Mouse (Mus musculus): ENCODE measurements around the gene Rhox13. TPM values are rescaled to one million over a fixed set of nuclear protein-coding genes. Genes with fewer than 3 reads are reported as not detected.

The Rhox13 gene
- polyA plus RNA-seq (2015; fragmentation: Nextera tagmentation; extraction: Ambion mirVana) = not detected in 2 replicates

DNA sequence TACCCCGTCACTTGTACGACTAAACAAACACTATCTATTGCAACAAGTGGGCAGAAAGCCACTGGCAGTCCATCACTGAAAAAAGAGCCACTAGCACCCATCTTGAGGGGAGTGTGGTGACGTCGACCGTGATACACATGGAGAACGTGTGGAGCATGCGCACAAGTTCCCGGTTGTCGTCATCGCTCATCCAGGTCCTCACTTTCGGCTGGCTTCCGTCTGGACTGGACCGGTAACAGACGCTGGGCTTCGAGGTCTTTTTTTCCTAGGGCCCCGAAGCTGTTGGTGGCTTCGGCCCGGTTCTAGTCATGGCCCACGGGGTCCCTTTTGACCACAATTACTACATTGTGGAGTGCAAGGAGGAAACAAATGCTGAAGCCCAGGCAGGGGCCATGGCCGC is at the start of gene Rhox13:
Gene Rhox13 (plus strand): TSS at position 238 of the 400 bp plus-strand sequence.
- WGBS = 95% methylated on average over 20 of the region's 20 CpGs
- TF ChIP-seq CTCF (IDR thresholded peaks at IDR 0.05; ENCODE audit: low read depth) = no peak

DNA sequence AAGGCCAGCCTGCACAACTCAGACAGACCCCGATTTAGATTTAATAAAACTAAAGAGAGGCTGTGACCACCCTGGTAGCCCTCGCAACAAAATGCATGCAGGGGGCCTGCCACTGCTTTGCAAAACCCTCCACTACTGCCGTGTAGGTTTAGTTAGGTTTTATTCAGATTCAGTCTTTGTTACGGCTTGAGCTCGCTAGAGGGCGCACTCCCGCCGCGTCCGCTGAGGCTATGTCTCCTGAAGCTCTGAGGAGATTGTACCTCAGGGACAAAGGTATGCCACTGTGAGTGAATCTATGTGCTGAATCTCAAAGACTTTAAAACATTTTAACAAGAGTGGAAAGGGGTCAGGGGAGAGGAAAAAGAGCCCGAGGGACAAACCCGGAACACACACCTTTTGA is 36.8 kb upstream of the Rhox13 start:
- TF ChIP-seq CTCF (IDR thresholded peaks at IDR 0.05; ENCODE audit: low read depth) = peak; percentile 74

More for the DNA sequence above, at the start of gene Rhox13:
- ATAC-seq (replicated peaks; ENCODE audit: low FRiP score, low read depth) (no peak), DNase-seq (ENCODE audit: low spot score) (no peak)
- no peaks in the 10 kb centered on the region for H3K36me3 ChIP-seq (ENCODE audit: insufficient read depth, low read length)
- H3K4me3 ChIP-seq (replicated peaks; ENCODE audit: low read depth, low read length) = no peak within 1 kb of the TSS
- H3K27me3 ChIP-seq (ENCODE audit: insufficient read depth, low read length) = no peaks in the 10 kb centered on the region
- no peaks in the 10 kb centered on the region for H3K4me1 ChIP-seq (replicated peaks; ENCODE audit: insufficient read depth, low read length)
- no peak within 1 kb of the TSS for H3K4me2 ChIP-seq (ENCODE audit: low read length)
- no peaks in the 10 kb centered on the region; the same call in 1 of the 2 replicates for H3K9me3 ChIP-seq (replicated peaks; ENCODE audit: low read length)
- no peak within 1 kb of the TSS for H3K27ac ChIP-seq
- H3K9ac ChIP-seq (ENCODE audit: low read depth, low read length) = no peak within 1 kb of the TSS

DNA sequence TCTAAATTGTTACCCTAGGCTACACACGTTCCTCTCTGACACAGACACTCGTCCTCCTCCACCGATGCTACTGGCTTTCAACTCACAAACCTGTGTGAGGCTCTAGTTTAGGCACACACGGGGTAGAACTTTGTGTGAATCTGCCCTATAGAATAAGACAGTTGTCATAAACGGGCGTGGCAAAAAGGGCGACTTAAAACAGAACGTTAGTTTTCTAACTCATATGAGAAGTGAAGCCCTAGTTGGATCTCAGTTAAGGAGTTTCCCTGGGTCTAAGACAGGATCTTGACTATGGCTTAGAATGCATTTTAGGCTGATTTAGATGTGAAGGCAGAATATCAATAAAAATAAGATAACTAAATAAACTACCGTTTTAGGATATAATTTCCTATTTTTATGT is 36.0 kb upstream of the Rhox13 start, which contains the start of gene Rhox11:
Gene Rhox11 (minus strand): TSS at position 101 of the 400 bp plus-strand sequence.
- ATAC-seq (replicated peaks; ENCODE audit: low FRiP score, low read depth) = no peak
- 88% methylated on average over 9 of the region's 9 CpGs for WGBS
- no peaks in the 10 kb centered on the region for H3K4me1 ChIP-seq (replicated peaks; ENCODE audit: insufficient read depth, low read length)

More for the DNA sequence above, 36.8 kb upstream of the Rhox13 start:
- no peak for ATAC-seq (replicated peaks; ENCODE audit: low FRiP score, low read depth)
- Histone ChIP-seq H3K36me3 (ENCODE audit: insufficient read depth, low read length) (no peaks in the 10 kb centered on the region), H3K27ac (no peak overlapping the region), H3K4me1 (replicated peaks; ENCODE audit: insufficient read depth, low read length) (no peaks in the 10 kb centered on the region), H3K9ac (ENCODE audit: low read depth, low read length) (no peak overlapping the region), H3K9me3 (replicated peaks; ENCODE audit: low read length) (no peaks in the 10 kb centered on the region), H3K27me3 (ENCODE audit: insufficient read depth, low read length) (no peaks in the 10 kb centered on the region), H3K4me3 (replicated peaks; ENCODE audit: low read depth, low read length) (no peak overlapping the region), H3K4me2 (ENCODE audit: low read length) (no peak overlapping the region)
- 23% methylated on average over 12 of the region's 12 CpGs for WGBS
- peak; percentile 48 for DNase-seq (ENCODE audit: low spot score)

DNA sequence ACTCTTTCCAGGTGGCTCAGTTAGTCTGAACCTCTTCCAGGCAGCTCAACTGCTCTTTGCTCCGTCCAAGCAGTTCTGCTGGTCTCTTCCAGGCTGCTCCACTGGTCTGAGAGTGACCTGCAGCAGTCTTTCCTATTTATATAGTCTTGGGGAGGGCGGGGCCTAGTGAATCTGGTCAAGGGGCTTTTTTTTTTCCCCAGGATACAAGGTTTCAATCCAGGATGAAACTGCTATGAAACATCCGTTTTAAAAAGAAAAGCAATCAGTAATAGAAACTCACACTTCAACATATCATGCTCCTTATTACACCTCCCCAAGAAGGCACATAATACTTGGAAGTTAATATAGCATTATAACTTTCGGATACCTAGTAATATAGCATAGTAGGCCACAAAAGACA is 10.2 kb upstream of the Rhox13 start, which contains the start of gene Rhox12:
Gene Rhox12 (minus strand): TSS at position 101 of the 400 bp plus-strand sequence.
- DNase-seq (ENCODE audit: low spot score) (no peak), ATAC-seq (replicated peaks; ENCODE audit: low FRiP score, low read depth) (no peak)
- H3K4me3 ChIP-seq (replicated peaks; ENCODE audit: low read depth, low read length) = no peak within 1 kb of the TSS
- H3K27me3 ChIP-seq (ENCODE audit: insufficient read depth, low read length) = no peaks in the 10 kb centered on the region
- H3K4me1 ChIP-seq (replicated peaks; ENCODE audit: insufficient read depth, low read length) = no peaks in the 10 kb centered on the region
- H3K9ac ChIP-seq (ENCODE audit: low read depth, low read length) = no peak within 1 kb of the TSS
- WGBS = 62% methylated on average over 4 of the region's 4 CpGs
- no peaks in the 10 kb centered on the region for H3K9me3 ChIP-seq (replicated peaks; ENCODE audit: low read length)
- no peak within 1 kb of the TSS for H3K4me2 ChIP-seq (ENCODE audit: low read length)
- no peak within 1 kb of the TSS for H3K27ac ChIP-seq
- TF ChIP-seq CTCF (IDR thresholded peaks at IDR 0.05; ENCODE audit: low read depth) = no peak
- H3K36me3 ChIP-seq (ENCODE audit: insufficient read depth, low read length) = no peaks in the 10 kb centered on the region

More for the DNA sequence above, 36.0 kb upstream of the Rhox13 start, which contains the start of gene Rhox11:
- Histone ChIP-seq H3K9me3 (replicated peaks; ENCODE audit: low read length) (no peaks in the 10 kb centered on the region), H3K4me3 (replicated peaks; ENCODE audit: low read depth, low read length) (no peak within 1 kb of the TSS), H3K27ac (no peak within 1 kb of the TSS), H3K9ac (ENCODE audit: low read depth, low read length) (no peak within 1 kb of the TSS), H3K36me3 (ENCODE audit: insufficient read depth, low read length) (no peaks in the 10 kb centered on the region), H3K4me2 (ENCODE audit: low read length) (no peak within 1 kb of the TSS), H3K27me3 (ENCODE audit: insufficient read depth, low read length) (no peaks in the 10 kb centered on the region)
- no peak for DNase-seq (ENCODE audit: low spot score)
- no peak for TF ChIP-seq CTCF (IDR thresholded peaks at IDR 0.05; ENCODE audit: low read depth)

DNA sequence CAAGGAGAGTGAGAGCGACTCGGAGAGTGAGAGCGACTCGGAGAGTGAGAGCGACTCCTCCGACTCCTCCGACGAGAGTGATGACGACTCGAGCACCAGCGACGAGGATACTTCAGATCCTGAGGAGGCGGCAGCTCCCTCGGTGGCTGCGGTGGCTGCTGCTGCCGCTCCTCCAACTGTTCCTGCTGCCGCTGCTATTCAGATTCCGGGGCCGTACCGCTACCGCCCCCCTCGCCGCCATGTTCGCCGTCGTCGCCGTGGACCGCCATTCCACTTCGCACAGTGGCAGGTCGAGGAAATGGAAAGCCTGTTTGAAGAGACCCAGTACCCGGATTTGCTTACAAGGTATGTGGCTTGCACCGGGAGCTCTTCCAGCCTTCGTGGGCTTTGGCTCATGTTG is 459 bp downstream of the Rhox13 start:
- Histone ChIP-seq H3K4me1 (replicated peaks; ENCODE audit: insufficient read depth, low read length) (no peaks in the 10 kb centered on the region), H3K9ac (ENCODE audit: low read depth, low read length) (no peak overlapping the region), H3K27ac (no peak overlapping the region), H3K36me3 (ENCODE audit: insufficient read depth, low read length) (no peaks in the 10 kb centered on the region), H3K4me2 (ENCODE audit: low read length) (no peak overlapping the region), H3K9me3 (replicated peaks; ENCODE audit: low read length) (no peaks in the 10 kb centered on the region; the same call in 1 of the 2 replicates), H3K27me3 (ENCODE audit: insufficient read depth, low read length) (no peaks in the 10 kb centered on the region), H3K4me3 (replicated peaks; ENCODE audit: low read depth, low read length) (no peak overlapping the region)
- 93% methylated on average over 33 of the region's 34 CpGs for WGBS
- TF ChIP-seq CTCF (IDR thresholded peaks at IDR 0.05; ENCODE audit: low read depth) = no peak
- DNase-seq (ENCODE audit: low spot score) (no peak), ATAC-seq (replicated peaks; ENCODE audit: low FRiP score, low read depth) (no peak)

DNA sequence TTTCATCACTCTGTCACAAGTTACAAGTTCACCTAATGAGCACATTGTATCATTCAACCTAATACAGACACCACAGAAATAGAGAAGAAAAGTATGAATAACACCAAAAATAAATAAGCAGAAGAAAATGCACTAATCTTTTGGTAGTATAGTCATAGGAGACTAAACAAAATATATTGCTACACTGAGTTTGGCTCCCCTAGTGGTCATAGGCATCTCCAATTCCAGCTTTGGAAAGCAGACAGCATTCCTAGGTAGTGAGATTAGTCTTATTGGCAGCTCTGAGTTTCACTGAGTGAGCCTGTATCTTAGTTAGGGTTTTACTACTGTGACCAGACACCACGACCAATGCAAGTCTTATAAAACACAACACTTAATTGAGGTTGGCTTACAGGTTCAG is 38.1 kb downstream of the Rhox13 start:
- Histone ChIP-seq H3K4me3 (replicated peaks; ENCODE audit: low read depth, low read length) (no peak overlapping the region), H3K27ac (no peak overlapping the region), H3K4me2 (ENCODE audit: low read length) (no peak overlapping the region), H3K36me3 (ENCODE audit: insufficient read depth, low read length) (no peaks in the 10 kb centered on the region), H3K27me3 (ENCODE audit: insufficient read depth, low read length) (no peaks in the 10 kb centered on the region), H3K4me1 (replicated peaks; ENCODE audit: insufficient read depth, low read length) (no peaks in the 10 kb centered on the region), H3K9ac (ENCODE audit: low read depth, low read length) (no peak overlapping the region), H3K9me3 (replicated peaks; ENCODE audit: low read length) (no peaks in the 10 kb centered on the region)
- DNase-seq (ENCODE audit: low spot score) (peak; percentile 0), ATAC-seq (replicated peaks; ENCODE audit: low FRiP score, low read depth) (no peak)
- 73% methylated on average over 1 of the region's 1 CpGs for WGBS
- TF ChIP-seq CTCF (IDR thresholded peaks at IDR 0.05; ENCODE audit: low read depth) = peak; percentile 57

DNA sequence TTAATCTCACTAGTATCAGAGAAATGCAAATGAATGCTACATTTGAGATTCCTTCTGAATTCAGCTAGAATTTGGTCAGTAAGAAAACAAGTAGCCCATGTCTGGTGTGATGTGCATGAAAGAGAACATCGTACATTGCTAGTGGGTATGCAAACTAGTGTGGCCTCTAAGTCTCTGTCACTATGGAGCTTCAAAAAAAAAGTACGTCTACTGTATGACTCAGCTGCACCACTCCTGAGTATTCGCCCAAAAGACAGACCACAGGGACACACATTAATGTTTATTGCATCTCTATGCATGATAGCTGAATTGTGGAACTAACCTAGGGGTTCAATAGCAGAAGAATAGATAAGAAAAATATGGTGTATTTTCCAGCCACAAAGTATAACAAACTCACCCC is 44.3 kb downstream of the Rhox13 start:
- H3K4me3 ChIP-seq (replicated peaks; ENCODE audit: low read depth, low read length) = no peak overlapping the region

More for the DNA sequence above, 44.3 kb downstream of the Rhox13 start:
- no peak overlapping the region for H3K4me2 ChIP-seq (ENCODE audit: low read length)
- H3K9ac ChIP-seq (ENCODE audit: low read depth, low read length) = no peak overlapping the region
- no peak for TF ChIP-seq CTCF (IDR thresholded peaks at IDR 0.05; ENCODE audit: low read depth)
- H3K9me3 ChIP-seq (replicated peaks; ENCODE audit: low read length) = no peaks in the 10 kb centered on the region
- no peaks in the 10 kb centered on the region for H3K36me3 ChIP-seq (ENCODE audit: insufficient read depth, low read length)
- no peaks in the 10 kb centered on the region for H3K4me1 ChIP-seq (replicated peaks; ENCODE audit: insufficient read depth, low read length)
- WGBS = 84% methylated on average over 3 of the region's 3 CpGs
- ATAC-seq (replicated peaks; ENCODE audit: low FRiP score, low read depth) (no peak), DNase-seq (ENCODE audit: low spot score) (no peak)
- no peaks in the 10 kb centered on the region for H3K27me3 ChIP-seq (ENCODE audit: insufficient read depth, low read length)
- no peak overlapping the region for H3K27ac ChIP-seq
